Mouse (Mus musculus) olfactory bulb, adult 2 months (tissue): ENCODE measurements at regions not wholly inside any gene's neighbourhood (a gene's known extent, or its start where the extent isn't known, plus 50 kb on each side); places are given as distances from the start of the nearest gene placed in this dataset.

ENCODE experiments used
- H3K27ac ChIP-seq: fragments of 200-500 bp; 2 replicates; pipeline ENCODE4 v1.5.1; 2012; ENCODE audit warnings: low read depth, low read length; ENCODE audit not compliant: insufficient read depth
- H3K4me1 ChIP-seq: fragments of 200-500 bp; 2 replicates; pipeline ENCODE4 v1.6.1; 2012; ENCODE audit warnings: low read length; ENCODE audit not compliant: control insufficient read depth, insufficient read depth
- H3K4me3 ChIP-seq: fragments of 200-500 bp; 2 replicates; pipeline ENCODE4 v1.5.1; 2012; ENCODE audit warnings: mild to moderate bottlenecking, low read depth, low read length, moderate library complexity; ENCODE audit not compliant: insufficient read depth
- CTCF ChIP-seq: fragments of 200-500 bp; IDR thresholded peaks from 2 replicates; pipeline ENCODE4 v1.5.1; 2012; ENCODE audit warnings: low read depth, mild to moderate bottlenecking, low read length, moderate library complexity; ENCODE audit not compliant: insufficient read depth
- POLR2A ChIP-seq: fragments of 200-500 bp; IDR thresholded peaks from 2 replicates; pipeline ENCODE4 v1.6.1; 2012; ENCODE audit warnings: mild to moderate bottlenecking, low read depth, low read length, moderate library complexity; ENCODE audit not compliant: insufficient read depth
- WGBS: fragments of 180-500 bp; shearing (Covaris S2); methylation state at CpG from one replicate; pipeline ENCODE4 v1.1.7; 2018; 5-methylcytosine and 5-hydroxymethylcytosine counted together

- no peak for TF ChIP-seq CTCF
- TF ChIP-seq POLR2A = no peak
- 46% methylated on average over 14 of the region's 14 CpGs for WGBS
- Histone ChIP-seq H3K4me3 (no peak overlapping the region), H3K4me1 (peaks cover 7% of the 10 kb centered on the region), H3K27ac (no peak overlapping the region)
These were observed 139.1 kb upstream of the Map3k7 start for GRCm38 (mm10) chr4:31824518-31825437.

DNA sequence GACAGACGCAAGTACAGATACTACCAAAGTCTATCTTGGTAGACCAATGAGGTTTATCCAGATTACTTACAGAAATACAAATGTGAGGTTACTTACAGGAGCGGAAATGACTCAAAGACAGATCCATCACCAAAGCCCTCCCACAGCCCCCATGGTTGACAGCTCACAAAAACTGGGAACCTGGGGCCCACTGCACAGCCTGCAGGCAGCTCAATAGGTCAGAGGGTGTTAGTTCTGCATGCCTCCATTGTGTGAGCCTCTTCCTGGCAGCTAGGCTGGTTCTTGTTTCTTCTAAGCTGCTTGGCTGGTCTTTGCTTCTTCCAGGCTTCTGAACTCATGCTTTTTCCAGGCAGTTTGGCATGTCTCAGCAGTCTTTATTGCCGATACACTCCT lies 138.5 kb upstream of the Map3k7 start:
- Histone ChIP-seq H3K27ac (no peak overlapping the region), H3K4me3 (no peak overlapping the region), H3K4me1 (peaks cover 8% of the 10 kb centered on the region)
- TF ChIP-seq POLR2A = no peak
- TF ChIP-seq CTCF = no peak
- 85% methylated on average over 3 of the region's 3 CpGs for WGBS

DNA sequence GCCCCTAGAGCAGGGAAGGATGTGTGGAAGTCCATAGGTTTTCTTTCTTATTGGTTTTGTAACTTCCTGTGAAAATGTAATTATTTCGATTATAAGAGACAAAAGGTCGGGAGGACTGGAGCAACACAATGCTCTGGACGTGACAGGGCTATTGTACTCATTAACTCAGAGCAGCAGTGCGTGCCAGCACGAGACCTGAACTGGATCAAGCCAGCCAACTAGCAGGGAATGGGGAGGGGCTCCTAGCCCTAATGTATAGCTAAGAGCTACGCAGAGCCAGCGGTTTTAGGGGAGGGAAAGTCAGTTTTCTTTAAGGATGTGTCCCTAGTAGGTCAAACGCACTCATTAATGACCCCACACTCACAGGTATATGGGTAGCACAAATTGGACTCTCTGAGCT lies 137.2 kb upstream of the Map3k7 start:
- Histone ChIP-seq H3K4me3 (no peak overlapping the region), H3K27ac (no peak overlapping the region), H3K4me1 (peaks cover 8% of the 10 kb centered on the region)
- WGBS = 77% methylated on average over 8 of the region's 8 CpGs
- TF ChIP-seq POLR2A (no peak), CTCF (no peak)

DNA sequence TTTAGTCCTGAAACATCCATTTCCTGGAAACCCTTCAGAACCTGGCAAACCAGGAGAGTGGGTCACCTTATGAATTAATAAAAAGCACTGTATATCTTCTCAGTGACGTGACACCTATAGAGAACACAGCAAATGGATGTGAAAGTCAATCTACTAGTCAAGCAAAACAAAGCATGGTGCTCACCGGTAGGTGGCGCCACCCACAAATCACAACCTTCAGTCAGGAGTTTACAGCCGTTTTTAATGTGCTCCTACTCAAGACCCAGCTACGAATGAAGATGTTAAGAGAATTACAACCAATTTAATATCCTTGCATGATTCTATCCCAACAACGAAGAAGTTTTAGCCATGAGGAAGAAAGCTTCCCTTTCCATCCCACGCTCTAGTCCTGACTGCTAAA lies 136.6 kb upstream of the Map3k7 start:
- no peak for TF ChIP-seq CTCF
- no peak for TF ChIP-seq POLR2A
- Histone ChIP-seq H3K4me3 (no peak overlapping the region), H3K27ac (no peak overlapping the region), H3K4me1 (peaks cover 8% of the 10 kb centered on the region)
- WGBS = 80% methylated on average over 7 of the region's 7 CpGs

GRCm38 (mm10) chr4:31830241-31830640 lies 133.7 kb upstream of the Map3k7 start:
- H3K4me1 ChIP-seq = peaks cover 2% of the 10 kb centered on the region; the same call in 1 of the 2 replicates
- no peak overlapping the region for H3K4me3 ChIP-seq
- no peak for TF ChIP-seq POLR2A
- no peak for TF ChIP-seq CTCF
- 31% methylated on average over 11 of the region's 11 CpGs for WGBS
- no peak overlapping the region for H3K27ac ChIP-seq

- Histone ChIP-seq H3K27ac (no peak overlapping the region), H3K4me1 (peaks cover 2% of the 10 kb centered on the region; the same call in 1 of the 2 replicates), H3K4me3 (no peak overlapping the region)
- 96% methylated on average over 2 of the region's 2 CpGs for WGBS
- no peak for TF ChIP-seq CTCF
- no peak for TF ChIP-seq POLR2A
These were observed 132.4 kb upstream of the Map3k7 start for GRCm38 (mm10) chr4:31831469-31831868.

DNA sequence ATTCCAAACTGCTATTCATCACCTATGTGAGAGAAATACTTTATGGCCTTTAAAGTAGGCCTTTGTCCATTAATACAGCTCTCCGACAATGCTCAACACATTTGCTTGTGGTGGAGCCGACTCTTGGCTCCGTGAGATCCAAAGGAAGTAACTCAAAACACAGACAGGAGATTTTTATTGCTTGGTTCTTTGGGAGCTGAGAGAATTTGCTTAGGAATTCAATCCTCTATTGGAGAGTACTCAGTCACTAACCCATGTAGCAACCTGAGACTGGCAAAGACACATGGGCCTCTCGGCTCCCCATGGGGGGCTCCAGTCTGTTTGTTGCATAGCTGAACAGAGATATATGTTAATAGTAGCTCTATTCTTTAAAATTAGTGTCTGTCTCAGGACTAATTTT lies 130.1 kb upstream of the Map3k7 start:
- 83% methylated on average over 4 of the region's 4 CpGs for WGBS
- TF ChIP-seq POLR2A = no peak
- Histone ChIP-seq H3K27ac (no peak overlapping the region), H3K4me3 (no peak overlapping the region), H3K4me1 (peaks cover 2% of the 10 kb centered on the region; the same call in 1 of the 2 replicates)

GRCm38 (mm10) chr4:31835051-31835450 lies 128.8 kb upstream of the Map3k7 start:
- Histone ChIP-seq H3K4me3 (no peak overlapping the region), H3K4me1 (peaks cover 2% of the 10 kb centered on the region; the same call in 1 of the 2 replicates), H3K27ac (no peak overlapping the region)
- TF ChIP-seq CTCF (no peak), POLR2A (no peak)
- WGBS = 48% methylated on average over 5 of the region's 5 CpGs

DNA sequence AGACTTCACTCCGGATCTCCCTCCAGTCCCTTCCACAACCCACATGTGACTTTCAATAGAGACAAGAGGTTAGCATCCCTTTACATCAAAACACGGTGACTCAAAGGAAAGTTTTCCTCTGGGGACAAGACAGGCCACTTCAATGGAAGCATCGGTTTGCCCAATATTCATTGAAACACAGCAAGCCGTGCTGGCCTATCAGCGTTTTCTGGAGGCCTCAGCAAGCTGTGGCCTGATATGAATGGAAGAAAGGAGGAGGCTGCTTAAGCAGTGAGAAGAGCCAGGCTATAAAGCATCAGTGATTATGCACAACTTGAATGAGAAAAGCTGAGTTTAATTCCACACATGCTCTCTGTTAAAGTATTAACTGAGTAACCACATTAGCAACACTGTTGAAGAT lies 125.3 kb upstream of the Map3k7 start:
- TF ChIP-seq POLR2A (no peak), CTCF (no peak)
- H3K4me1 ChIP-seq = no peaks in the 10 kb centered on the region; the same call in 1 of the 2 replicates
- WGBS = 67% methylated on average over 5 of the region's 5 CpGs
- no peak overlapping the region for H3K4me3 ChIP-seq
- no peak overlapping the region for H3K27ac ChIP-seq
